Mouse (Mus musculus): Measurements from ENCODE around the gene Vps35l.

GRCm38 (mm10) chr7:118764725-118765124 lies 24.7 kb downstream of the Vps35l start:
- TF ChIP-seq CTCF (IDR thresholded peaks at IDR 0.05; ENCODE audit: low read depth): no peak
- TF ChIP-seq EP300 (IDR thresholded peaks at IDR 0.05; ENCODE audit: low read depth): no peak
